In the genomic region with DNA sequence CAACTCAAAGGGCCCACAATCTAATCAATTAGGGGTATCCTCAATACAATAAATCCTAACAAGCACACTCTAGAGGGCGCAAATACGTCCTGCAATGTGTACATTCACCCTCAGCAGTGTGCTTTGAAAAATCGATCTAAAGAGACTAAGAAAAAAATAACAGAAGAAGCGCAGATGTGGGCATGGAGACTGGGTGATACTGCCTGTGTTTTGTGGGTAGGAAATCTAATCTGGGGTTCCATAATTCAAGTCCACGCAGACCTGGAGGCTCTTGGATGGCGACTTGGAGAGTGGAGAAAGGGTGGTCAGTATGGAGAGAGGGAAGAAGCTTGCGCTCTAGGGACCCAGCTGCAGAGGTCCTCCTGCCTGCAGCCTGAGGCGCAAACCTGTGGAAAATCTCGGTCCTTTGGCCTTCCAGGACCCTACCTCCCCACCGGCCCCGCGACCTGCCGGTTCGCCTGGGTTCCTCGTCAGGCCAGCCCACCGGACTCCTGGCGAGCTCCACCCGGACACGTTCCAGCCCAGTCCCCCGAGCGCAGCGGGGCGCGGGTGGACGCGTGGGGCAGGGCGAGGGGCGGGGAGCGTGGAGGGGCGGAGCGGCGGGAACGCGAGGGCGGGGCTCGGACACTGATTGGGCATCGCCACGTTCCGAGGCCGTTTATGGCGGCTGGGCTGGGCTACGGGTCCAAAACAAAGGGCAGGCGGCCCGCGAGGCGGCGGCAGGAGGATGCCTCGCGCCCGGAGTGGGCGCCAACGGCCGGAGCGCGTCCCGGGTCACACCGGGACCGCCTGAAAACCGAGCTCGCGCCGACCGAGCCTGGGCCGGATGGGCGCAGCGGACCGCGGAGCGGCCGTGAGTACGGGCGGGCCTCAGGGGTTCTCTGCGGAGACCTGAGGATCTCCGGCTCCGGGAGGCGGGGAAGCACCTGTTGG, we compare ENCODE assay signal across 8 mouse cellular contexts. TPM values are rescaled to one million over a fixed set of nuclear protein-coding genes. Genes with fewer than 3 reads are reported as not detected.
A peak's percentile ranks its signal among the peaks of the same experiment; 100 is the strongest.
DNase-seq lines count a peak whose midpoint lies in the region; ATAC-seq lines count a peak whose summit lies in the region.

A gene (plus strand): TSS at position 186 of the 933 bp plus-strand sequence.

- peak within 1 kb of the TSS; percentile 84 for H3K4me3 ChIP-seq in hindbrain, embryonic 12.5 days

- H3K4me1 ChIP-seq in hindbrain, embryonic 12.5 days: peaks cover 15% of the 10 kb centered on the region

- peak; percentile 95 for ATAC-seq in hindbrain, embryonic 12.5 days (ENCODE audit: low FRiP score)

- peak within 1 kb of the TSS; percentile 69 for H3K4me2 ChIP-seq in hindbrain, embryonic 12.5 days (replicated peaks)

- peak within 1 kb of the TSS; percentile 90 for H3K9ac ChIP-seq in hindbrain, embryonic 12.5 days

- H3K36me3 ChIP-seq in hindbrain, embryonic 12.5 days: peaks cover 22% of the 10 kb centered on the region

- under 1% methylated on average over 70 of the region's 76 CpGs for WGBS in hindbrain, embryonic 12.5 days

- H3K9me3 ChIP-seq in hindbrain, embryonic 12.5 days (replicated peaks): no peaks in the 10 kb centered on the region

- H3K27ac ChIP-seq in hindbrain, embryonic 12.5 days: peak within 1 kb of the TSS; percentile 90

- no peaks in the 10 kb centered on the region for H3K27me3 ChIP-seq in hindbrain, embryonic 12.5 days

- peak; percentile 91 for DNase-seq in Muller cell, postnatal 12 days (ENCODE audit: inconsistent ontology term)
- DNase-seq in cerebellum, adult 9-10 months: peak; percentile 77
- peak; percentile 57 to 88 for DNase-seq in frontal cortex, adult 2 months (ENCODE audit: extremely low spot score in 1 of 2, low spot score in 1 of 2)
- DNase-seq in layer of hippocampus, postnatal 25 days (ENCODE audit: extremely low spot score in 1 of 2, low spot score in 1 of 2): peak; percentile 76 to 81
- DNase-seq in lung, postnatal 25 days (ENCODE audit: low spot score): peak; percentile 85
- peak; percentile 92 for DNase-seq in retina, embryonic 14.5 days (ENCODE audit: low spot score)
- peak; percentile 81 to 83 for DNase-seq in thymus, postnatal 36 days

RNA-seq across cellular contexts. Expression of the gene that starts here (rescaled TPM):
- polyA plus RNA-seq in frontal cortex, adult 2 months (2012; rRNA removed): 29.2 and 37.4 TPM in 2 replicates
- 96.2 and 105 TPM in 2 replicates for polyA plus RNA-seq in hindbrain, embryonic 12.5 days (2016; fragmentation: Nextera tagmentation; extraction: Ambion mirVana)
- 10 to 100 TPM; 39.8 to 40.5 TPM for total RNA-seq in layer of hippocampus, postnatal 25 days (2021)

Comparison
In these comparisons a context has a peak if more than half of its experiments do, and no peak if none do; other contexts are left out.
1. Peak in every context shown above with its lines: DNase-seq, ATAC-seq, H3K4me3 ChIP-seq and H3K27ac ChIP-seq.